Mouse (Mus musculus) hindbrain, embryonic 14.5 days (tissue): ENCODE results near the gene Rtn4r. TPM values are rescaled to one million over a fixed set of nuclear protein-coding genes. Genes with fewer than 3 reads are reported as not detected.

Experiments used
- ATAC-seq: fragments of 200-750 bp; cut with Nextera tagmentation; 2 replicates; pipeline ENCODE4 v1.8.0; 2017; ENCODE audit warnings: moderate number of reproducible peaks, mild to moderate bottlenecking, moderate TSS enrichment, moderate library complexity; ENCODE audit not compliant: low FRiP score
- DNase-seq: peaks from one replicate; pipeline ENCODE4 v3.0.0-alpha.2; 2015; ENCODE audit warnings: low spot score
- H3K27ac ChIP-seq: fragments of 300-500 bp; sonication (generic); 2 replicates; pipeline ENCODE4 v1.5.1; 2014; ENCODE audit warnings: mild to moderate bottlenecking, moderate library complexity
- H3K27me3 ChIP-seq: fragments of 300-500 bp; sonication (generic); 2 replicates; pipeline ENCODE4 v1.6.1; 2014; ENCODE audit warnings: mild to moderate bottlenecking, low read length, mixed read lengths; ENCODE audit not compliant: control insufficient read depth, insufficient read depth
- H3K36me3 ChIP-seq: fragments of 300-500 bp; sonication (generic); replicated peaks from 2 replicates; pipeline ENCODE4 v1.6.1; 2014; ENCODE audit not compliant: control insufficient read depth, insufficient read depth
- H3K4me1 ChIP-seq: fragments of 300-500 bp; sonication (generic); replicated peaks from 2 replicates; pipeline ENCODE4 v1.6.1; 2014; ENCODE audit warnings: antibody characterized with exemption, low read length, mixed read lengths; ENCODE audit not compliant: control insufficient read depth, insufficient read depth
- H3K4me2 ChIP-seq: fragments of 300-500 bp; sonication (generic); replicated peaks from 2 replicates; pipeline ENCODE4 v1.6.1; 2014; ENCODE audit warnings: mild to moderate bottlenecking, moderate library complexity
- H3K4me3 ChIP-seq: fragments of 300-500 bp; sonication (generic); replicated peaks from 2 replicates; pipeline ENCODE4 v1.5.1; 2014; ENCODE audit warnings: mild to moderate bottlenecking, low read length
- H3K9ac ChIP-seq: fragments of 300-500 bp; sonication (generic); 2 replicates; pipeline ENCODE4 v1.6.1; 2014
- H3K9me3 ChIP-seq: fragments of 300-500 bp; sonication (generic); 2 replicates; pipeline ENCODE4 v1.6.1; 2016; ENCODE audit warnings: low read length; ENCODE audit not compliant: control insufficient read depth
- WGBS: fragments of 180-500 bp; shearing (Covaris S2); extraction: QIAGEN DNeasy Blood & Tissue Kit; methylation state at CpG from one replicate; pipeline ENCODE4 v1.1.7; 2014; 5-methylcytosine and 5-hydroxymethylcytosine counted together
- polyA plus RNA-seq: library from polyadenylated mRNA; unstranded; fragments of >200 nt; fragmentation: Nextera tagmentation; extraction: Ambion mirVana; gene quantifications from 2 replicates; pipeline ENCODE4 v1.2.1, GENCODE M21; 2014

Rtn4r gene
- polyA plus RNA-seq, 1 experiment from 2014 or later = 22.7 TPM

GRCm38 (mm10) chr16:18144201-18144600 lies 16.8 kb downstream of the Rtn4r start:
- no peak overlapping the region for H3K4me2 ChIP-seq
- no peaks in the 10 kb centered on the region for H3K9me3 ChIP-seq
- H3K36me3 ChIP-seq = no peaks in the 10 kb centered on the region
- 60% methylated on average over 8 of the region's 8 CpGs for WGBS
- H3K27me3 ChIP-seq = no peaks in the 10 kb centered on the region
- H3K4me1 ChIP-seq = peaks cover 47% of the 10 kb centered on the region
- peak overlapping the region; percentile 4; the same call in 1 of the 2 replicates for H3K27ac ChIP-seq
- no peak for ATAC-seq
- no peak overlapping the region for H3K4me3 ChIP-seq
- 0 out of 2 replicates have a peak overlapping the region, but pooled peaks have one; percentile 24 for H3K9ac ChIP-seq
- DNase-seq = peak; percentile 60

DNA sequence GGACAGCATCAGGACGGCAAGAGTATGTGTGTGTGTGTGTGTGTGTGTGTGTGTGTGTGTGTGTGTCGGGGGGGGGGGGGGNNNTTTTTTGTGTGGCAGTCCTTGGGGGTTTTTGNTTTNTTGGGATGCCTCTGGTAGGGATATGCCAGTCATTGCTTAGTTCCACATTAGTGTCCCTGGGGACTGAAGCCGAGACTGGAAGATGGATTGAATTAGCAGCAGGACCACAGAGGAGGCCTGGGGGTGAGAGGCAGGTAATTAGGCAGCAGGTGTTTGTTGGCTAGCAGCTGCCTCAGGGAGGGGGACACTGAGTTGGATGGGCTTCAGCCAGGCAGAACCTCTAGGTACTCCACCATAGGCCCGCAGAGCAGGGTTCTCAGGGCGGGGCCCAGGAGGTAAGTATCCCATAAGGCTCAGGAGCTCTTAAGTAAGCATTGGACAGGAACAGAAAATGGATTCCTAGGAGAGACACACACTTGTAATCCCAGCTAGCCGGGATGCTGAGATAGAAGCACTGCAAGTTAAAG lies 18.0 kb downstream of the Rtn4r start:
- peaks cover 56% of the 10 kb centered on the region for H3K4me1 ChIP-seq

DNA sequence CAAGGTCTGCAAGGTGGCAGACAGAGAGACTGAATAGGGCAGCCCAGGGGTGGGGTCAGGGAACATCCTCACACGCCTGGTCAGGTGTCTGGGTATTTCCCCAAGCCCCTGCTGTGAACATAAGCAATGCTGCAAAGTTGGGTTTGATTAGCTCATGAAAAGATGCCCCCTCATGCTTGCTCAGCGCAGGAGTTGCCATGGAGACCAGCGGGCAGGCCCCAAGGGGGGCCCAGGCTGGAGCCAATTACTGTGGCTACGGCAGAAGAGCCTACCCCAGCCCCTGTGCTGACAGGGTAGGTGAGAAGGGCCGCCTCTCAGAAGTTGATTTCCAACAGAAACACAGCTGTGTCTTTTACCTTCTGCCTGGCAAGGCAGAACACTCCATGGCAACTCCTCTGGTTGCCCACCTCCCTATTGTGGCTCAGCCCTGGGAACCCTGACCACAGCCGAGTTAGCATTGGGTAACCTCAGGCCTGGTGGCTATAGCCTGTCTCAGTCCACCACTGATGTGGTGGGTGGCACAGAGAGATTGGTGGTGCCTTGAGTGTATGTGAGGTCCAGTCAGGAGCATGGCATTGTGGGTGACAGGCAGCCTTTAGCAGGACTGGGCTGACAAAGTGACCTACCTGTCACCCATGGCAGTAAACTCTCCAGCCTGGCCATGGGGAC lies 20.9 kb downstream of the Rtn4r start:
- H3K9ac ChIP-seq = 0 out of 2 replicates have a peak overlapping the region, but pooled peaks have one; percentile 16
- H3K4me1 ChIP-seq = peaks cover 56% of the 10 kb centered on the region
- H3K36me3 ChIP-seq = peaks cover 18% of the 10 kb centered on the region
- peak overlapping the region; percentile 1; the same call in 1 of the 2 replicates for H3K4me2 ChIP-seq
- no peak overlapping the region for H3K4me3 ChIP-seq
- WGBS = 4% methylated on average over 6 of the region's 6 CpGs
- no peaks in the 10 kb centered on the region for H3K9me3 ChIP-seq
- peak overlapping the region; percentile 62 for H3K27ac ChIP-seq
- DNase-seq (peak; percentile 70), ATAC-seq (peak; percentile 81)
- H3K27me3 ChIP-seq = no peaks in the 10 kb centered on the region

More for the DNA sequence above, 18.0 kb downstream of the Rtn4r start:
- no peaks in the 10 kb centered on the region for H3K27me3 ChIP-seq
- no peaks in the 10 kb centered on the region for H3K9me3 ChIP-seq
- no peak overlapping the region for H3K9ac ChIP-seq
- no peaks in the 10 kb centered on the region for H3K36me3 ChIP-seq
- H3K4me2 ChIP-seq = no peak overlapping the region
- no peak for DNase-seq
- H3K4me3 ChIP-seq = no peak overlapping the region
- WGBS = 56% methylated on average over 5 of the region's 6 CpGs
- no peak overlapping the region for H3K27ac ChIP-seq
- ATAC-seq = no peak

DNA sequence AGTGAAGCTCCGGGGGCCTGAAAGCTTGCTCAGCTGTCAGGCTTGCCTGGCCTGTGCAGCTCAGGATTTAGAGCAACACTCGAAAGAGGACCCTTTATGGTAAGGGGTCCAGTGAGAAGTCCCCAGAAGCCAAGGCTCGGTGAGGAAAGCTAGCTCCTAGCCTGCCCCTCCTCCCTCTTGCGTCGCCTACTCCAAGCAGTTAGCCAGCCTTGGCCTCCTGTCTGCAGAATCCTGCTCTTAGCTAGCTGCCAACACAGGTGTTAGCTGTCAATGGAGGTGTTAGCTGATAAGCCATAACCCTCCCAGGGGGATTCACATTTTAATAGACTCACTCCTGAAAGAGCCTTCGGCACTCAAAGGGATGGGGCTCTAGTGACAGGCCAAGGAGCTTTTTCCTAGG lies 21.8 kb downstream of the Rtn4r start:
- no peak for ATAC-seq
- WGBS = 56% methylated on average over 6 of the region's 6 CpGs

GRCm38 (mm10) chr16:18152189-18152588 lies 24.7 kb downstream of the Rtn4r start:
- Histone ChIP-seq H3K4me1 (peaks cover 60% of the 10 kb centered on the region), H3K36me3 (peaks cover 18% of the 10 kb centered on the region), H3K9me3 (no peaks in the 10 kb centered on the region), H3K9ac (no peak overlapping the region), H3K4me2 (no peak overlapping the region), H3K27ac (no peak overlapping the region), H3K4me3 (no peak overlapping the region), H3K27me3 (no peaks in the 10 kb centered on the region)
- 88% methylated on average over 12 of the region's 12 CpGs for WGBS
- ATAC-seq (no peak), DNase-seq (no peak)

More for the DNA sequence above, 21.8 kb downstream of the Rtn4r start:
- Histone ChIP-seq H3K36me3 (peaks cover 18% of the 10 kb centered on the region), H3K4me2 (no peak overlapping the region), H3K27me3 (no peaks in the 10 kb centered on the region), H3K27ac (0 out of 2 replicates have a peak overlapping the region, but pooled peaks have one; percentile 39), H3K4me1 (peaks cover 54% of the 10 kb centered on the region), H3K9me3 (no peaks in the 10 kb centered on the region), H3K4me3 (no peak overlapping the region), H3K9ac (0 out of 2 replicates have a peak overlapping the region, but pooled peaks have one; percentile 28)
- DNase-seq = no peak

GRCm38 (mm10) chr16:18152769-18153445 lies 25.5 kb downstream of the Rtn4r start:
- no peak for ATAC-seq
- WGBS = 95% methylated on average over 9 of the region's 9 CpGs
- no peak overlapping the region for H3K4me3 ChIP-seq
- H3K9ac ChIP-seq = no peak overlapping the region
- no peaks in the 10 kb centered on the region for H3K9me3 ChIP-seq
- peaks cover 18% of the 10 kb centered on the region for H3K36me3 ChIP-seq
- peaks cover 54% of the 10 kb centered on the region for H3K4me1 ChIP-seq
- no peak overlapping the region for H3K4me2 ChIP-seq
- DNase-seq = no peak
- H3K27ac ChIP-seq = no peak overlapping the region
- H3K27me3 ChIP-seq = no peaks in the 10 kb centered on the region

DNA sequence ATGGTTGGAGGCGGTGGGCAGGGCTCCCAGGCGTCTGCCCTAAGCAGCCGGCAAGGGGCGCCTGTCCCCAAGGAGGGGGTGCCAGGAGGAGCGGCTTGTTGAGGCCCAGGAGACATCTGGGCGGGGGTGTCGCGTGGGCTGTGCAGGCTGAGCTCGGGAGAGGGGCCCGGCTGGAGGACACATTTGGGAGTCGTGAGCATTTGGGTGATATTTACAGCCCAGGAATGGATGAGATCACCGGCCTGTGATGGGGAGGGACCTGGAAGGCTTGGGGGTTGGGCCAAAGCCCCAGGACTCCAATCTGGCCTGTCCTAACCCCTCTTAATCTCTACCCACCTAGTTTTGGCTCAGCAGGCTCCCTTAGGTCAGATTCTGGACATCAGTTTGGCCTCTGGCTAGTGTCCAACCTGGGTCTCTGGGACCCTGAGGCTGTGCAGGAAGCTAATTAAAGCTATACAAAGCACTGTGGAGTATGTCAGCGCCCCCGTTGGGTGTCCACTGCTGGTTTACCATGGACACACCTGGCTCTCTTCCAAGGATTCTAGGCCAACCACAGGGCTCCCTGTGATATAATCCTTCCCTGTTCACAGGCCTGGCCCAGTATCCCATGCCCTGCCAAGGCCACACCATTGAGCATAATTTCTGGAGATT lies 27.2 kb downstream of the Rtn4r start:
- Histone ChIP-seq H3K27ac (0 out of 2 replicates have a peak overlapping the region, but pooled peaks have one; percentile 20), H3K4me2 (no peak overlapping the region), H3K4me3 (no peak overlapping the region), H3K9me3 (no peaks in the 10 kb centered on the region), H3K4me1 (peaks cover 37% of the 10 kb centered on the region), H3K9ac (no peak overlapping the region), H3K27me3 (no peaks in the 10 kb centered on the region), H3K36me3 (peaks cover 18% of the 10 kb centered on the region)
- WGBS = 36% methylated on average over 14 of the region's 14 CpGs
- peak; percentile 65 for DNase-seq
- ATAC-seq = peak; percentile 18; the same call in 1 of the 2 replicates

DNA sequence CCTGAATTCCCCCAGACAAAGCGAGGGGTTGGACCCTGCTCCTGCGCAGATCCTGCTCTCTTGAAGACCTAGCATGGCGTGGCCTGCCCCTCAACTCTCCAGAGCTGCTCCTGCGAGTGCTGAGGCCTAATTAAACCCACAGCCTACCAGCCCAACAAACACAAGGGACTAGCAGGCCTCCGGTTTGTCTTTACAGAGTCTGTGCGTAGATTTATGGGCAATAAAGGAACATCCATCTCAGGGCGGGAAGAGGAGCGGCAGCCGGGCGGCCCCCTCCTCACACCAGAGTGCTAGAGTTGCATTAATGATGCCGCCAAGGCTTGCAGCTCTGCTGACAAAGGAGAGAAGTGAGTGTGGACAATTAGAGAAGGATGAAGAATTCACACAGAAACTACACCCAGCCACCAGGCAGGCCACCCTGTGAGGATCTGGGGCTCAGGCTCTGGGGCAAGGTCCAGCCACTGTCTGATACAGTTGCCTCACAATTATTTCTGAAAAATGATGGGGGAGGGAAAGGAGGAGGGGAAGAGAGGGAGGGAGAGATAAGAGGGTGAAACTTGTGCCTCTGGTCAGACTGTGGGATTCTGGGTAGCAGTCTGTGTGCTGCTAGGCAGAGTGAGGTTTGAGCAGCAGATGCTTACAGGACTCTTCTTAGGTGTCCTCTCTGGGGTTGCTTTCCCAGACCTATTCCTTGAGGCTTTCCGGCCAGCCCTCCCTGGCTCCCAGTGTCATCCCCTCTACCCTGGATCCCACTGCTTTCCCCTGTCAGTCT lies 29.3 kb downstream of the Rtn4r start:
- Histone ChIP-seq H3K27me3 (no peaks in the 10 kb centered on the region), H3K4me2 (no peak overlapping the region), H3K4me1 (peaks cover 45% of the 10 kb centered on the region), H3K9ac (peak overlapping the region; percentile 39; the same call in 1 of the 2 replicates), H3K4me3 (no peak overlapping the region), H3K36me3 (peaks cover 10% of the 10 kb centered on the region), H3K27ac (peak overlapping the region; percentile 70), H3K9me3 (no peaks in the 10 kb centered on the region)
- DNase-seq (no peak), ATAC-seq (no peak)
- 47% methylated on average over 12 of the region's 12 CpGs for WGBS
